Mouse (Mus musculus): ENCODE results near the gene Rabep1. TPM values are rescaled to one million over a fixed set of nuclear protein-coding genes. Genes with fewer than 3 reads are reported as not detected.

Gene Rabep1
- polyA plus RNA-seq, 1 experiment from 2014 or later = 18.5 TPM

DNA sequence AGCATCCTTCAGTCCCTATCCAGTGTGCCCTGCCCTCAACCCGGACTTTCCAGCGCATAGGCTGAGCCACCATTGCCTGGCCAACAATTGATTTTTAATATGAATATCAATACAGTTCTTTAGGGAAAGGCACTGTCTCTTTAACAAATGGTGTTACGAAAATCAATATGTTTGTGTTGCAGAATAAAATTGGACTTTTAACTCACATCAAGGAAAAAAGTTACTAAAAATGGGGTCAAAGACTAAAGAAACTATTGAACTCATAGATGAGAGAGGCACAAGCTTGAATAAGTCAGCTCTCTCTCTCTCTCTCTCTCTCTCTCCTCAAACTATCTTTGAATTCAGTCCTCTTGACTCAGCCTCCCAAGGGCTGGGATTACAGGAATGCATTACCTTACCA lies 7.5 kb upstream of the Rabep1 start:
- Histone ChIP-seq H3K9me3 (ENCODE audit: low read length) (no peaks in the 10 kb centered on the region), H3K27me3 (ENCODE audit: insufficient read depth, low read length) (no peaks in the 10 kb centered on the region), H3K4me3 (ENCODE audit: low read depth, low read length) (no peak overlapping the region), H3K9ac (replicated peaks) (no peak overlapping the region), H3K36me3 (replicated peaks; ENCODE audit: insufficient read depth, low read length) (no peaks in the 10 kb centered on the region), H3K27ac (ENCODE audit: low read depth) (peak overlapping the region; percentile 69), H3K4me2 (ENCODE audit: low read depth, low read length) (no peak overlapping the region), H3K4me1 (ENCODE audit: insufficient read depth) (peaks cover 5% of the 10 kb centered on the region; the same call in 1 of the 2 replicates)
- no peak for DNase-seq
- TF ChIP-seq EP300 (IDR thresholded peaks at IDR 0.05; ENCODE audit: low read depth) (no peak), CTCF (IDR thresholded peaks at IDR 0.05; ENCODE audit: low read depth) (no peak)
- ATAC-seq = no peak
- 72% methylated on average over 3 of the region's 3 CpGs for WGBS (ENCODE audit: insufficient replicate concordance)

DNA sequence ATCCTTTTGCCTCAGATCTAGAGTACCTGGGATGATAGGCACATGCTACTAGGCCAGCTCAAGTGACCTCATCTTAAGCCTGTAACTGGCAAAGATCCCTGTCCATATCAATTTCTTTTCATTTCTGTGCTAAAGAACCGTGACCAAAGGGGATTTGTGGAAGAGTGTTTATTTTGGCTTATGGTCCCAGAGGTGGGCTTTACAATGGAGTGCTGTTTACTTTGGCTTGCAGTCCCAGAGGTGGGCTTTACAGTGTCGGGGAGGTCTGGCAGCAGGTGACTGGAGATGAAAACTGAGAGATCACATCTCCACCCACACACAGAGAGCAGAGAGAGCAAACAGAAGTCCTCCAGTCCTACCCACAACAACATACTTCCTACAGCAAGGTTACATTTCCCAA lies 6.0 kb upstream of the Rabep1 start:
- H3K27ac ChIP-seq (ENCODE audit: low read depth) = 0 out of 2 replicates have a peak overlapping the region, but pooled peaks have one; percentile 5
- H3K9me3 ChIP-seq (ENCODE audit: low read length) = no peaks in the 10 kb centered on the region
- 47% methylated on average over 2 of the region's 2 CpGs for WGBS (ENCODE audit: insufficient replicate concordance)
- no peak overlapping the region for H3K9ac ChIP-seq (replicated peaks)
- no peaks in the 10 kb centered on the region for H3K36me3 ChIP-seq (replicated peaks; ENCODE audit: insufficient read depth, low read length)
- TF ChIP-seq CTCF (IDR thresholded peaks at IDR 0.05; ENCODE audit: low read depth) = no peak
- TF ChIP-seq EP300 (IDR thresholded peaks at IDR 0.05; ENCODE audit: low read depth) = no peak
- H3K27me3 ChIP-seq (ENCODE audit: insufficient read depth, low read length) = no peaks in the 10 kb centered on the region
- DNase-seq = no peak
- H3K4me3 ChIP-seq (ENCODE audit: low read depth, low read length) = no peak overlapping the region
- ATAC-seq = no peak
- H3K4me1 ChIP-seq (ENCODE audit: insufficient read depth) = peaks cover 7% of the 10 kb centered on the region; the same call in 1 of the 2 replicates
- no peak overlapping the region for H3K4me2 ChIP-seq (ENCODE audit: low read depth, low read length)

DNA sequence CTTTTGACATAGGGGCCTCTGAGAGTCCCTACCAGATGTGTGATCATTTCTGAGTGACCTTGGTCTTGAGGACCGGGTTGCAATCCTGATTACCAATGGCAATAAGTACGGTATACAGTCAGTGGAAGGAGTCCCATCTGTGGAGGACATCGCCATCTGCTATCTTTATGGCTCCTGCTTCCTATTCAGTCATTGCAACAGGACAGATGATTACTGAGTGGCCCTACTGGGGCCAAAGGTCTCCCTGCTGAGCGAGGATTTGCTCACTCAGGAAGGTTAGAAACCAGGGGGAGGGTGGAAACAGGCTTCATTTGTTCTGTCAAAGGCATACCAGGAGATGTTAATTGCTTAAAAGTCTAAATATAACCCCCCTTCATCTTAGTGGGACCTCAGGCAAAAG lies 1.6 kb upstream of the Rabep1 start:
- ATAC-seq = peak; percentile 16; the same call in 1 of the 2 replicates
- Histone ChIP-seq H3K27me3 (ENCODE audit: insufficient read depth, low read length) (no peaks in the 10 kb centered on the region), H3K9me3 (ENCODE audit: low read length) (no peaks in the 10 kb centered on the region), H3K36me3 (replicated peaks; ENCODE audit: insufficient read depth, low read length) (no peaks in the 10 kb centered on the region), H3K4me1 (ENCODE audit: insufficient read depth) (peaks cover 23% of the 10 kb centered on the region), H3K4me3 (ENCODE audit: low read depth, low read length) (no peak overlapping the region), H3K9ac (replicated peaks) (no peak overlapping the region), H3K27ac (ENCODE audit: low read depth) (0 out of 2 replicates have a peak overlapping the region, but pooled peaks have one; percentile 11), H3K4me2 (ENCODE audit: low read depth, low read length) (no peak overlapping the region)
- TF ChIP-seq CTCF (IDR thresholded peaks at IDR 0.05; ENCODE audit: low read depth) (no peak), EP300 (IDR thresholded peaks at IDR 0.05; ENCODE audit: low read depth) (no peak)
- 37% methylated on average over 4 of the region's 4 CpGs for WGBS (ENCODE audit: insufficient replicate concordance)
- DNase-seq = peak; percentile 33

DNA sequence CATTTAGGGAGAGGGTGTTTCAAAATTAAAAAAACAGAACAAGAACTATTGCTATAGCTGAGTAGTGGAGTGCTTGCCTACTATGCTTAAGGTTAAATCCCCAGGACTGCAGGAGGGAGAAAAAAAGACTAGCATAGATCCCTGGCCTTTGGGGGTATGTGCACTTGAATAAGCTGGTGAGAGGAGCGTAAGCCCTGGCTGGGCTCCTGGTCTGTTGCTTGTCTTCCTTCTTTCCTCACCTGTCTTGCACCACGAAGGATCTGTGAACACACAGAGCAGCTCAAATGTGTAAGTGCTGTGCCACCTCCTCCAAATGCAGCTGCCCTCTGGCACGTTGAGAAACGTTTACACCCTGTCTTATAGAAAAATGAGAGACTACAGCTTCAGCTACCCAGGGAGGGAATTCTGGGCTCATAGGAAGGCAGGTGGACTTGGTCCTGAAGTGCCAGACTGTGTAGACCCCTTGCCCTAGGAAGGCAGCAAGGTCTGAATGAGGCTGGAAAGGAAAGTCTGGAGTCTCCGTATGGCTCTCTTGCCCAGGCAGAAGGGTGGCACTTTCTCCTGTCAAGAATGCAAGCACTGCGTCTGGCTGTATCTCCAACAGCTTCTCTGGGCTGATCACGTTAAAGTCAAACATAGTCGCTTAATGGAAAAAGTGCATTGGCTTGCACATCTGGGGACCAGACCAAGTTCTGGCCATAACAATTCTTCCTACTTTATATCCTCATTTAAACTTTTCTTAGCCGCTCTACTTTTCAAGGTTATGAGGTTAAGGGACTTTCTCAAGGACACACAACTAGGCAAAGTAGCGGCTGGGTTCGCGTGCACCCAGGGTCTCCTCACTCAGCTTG lies 652 bp upstream of the Rabep1 start:
- no peak for TF ChIP-seq CTCF (IDR thresholded peaks at IDR 0.05; ENCODE audit: low read depth)
- TF ChIP-seq EP300 (IDR thresholded peaks at IDR 0.05; ENCODE audit: low read depth) = no peak
- ATAC-seq (no peak), DNase-seq (no peak)
- Histone ChIP-seq H3K4me1 (ENCODE audit: insufficient read depth) (peaks cover 23% of the 10 kb centered on the region), H3K4me3 (ENCODE audit: low read depth, low read length) (peak overlapping the region; percentile 90), H3K27ac (ENCODE audit: low read depth) (peak overlapping the region; percentile 84), H3K9me3 (ENCODE audit: low read length) (no peaks in the 10 kb centered on the region), H3K36me3 (replicated peaks; ENCODE audit: insufficient read depth, low read length) (no peaks in the 10 kb centered on the region), H3K9ac (replicated peaks) (peak overlapping the region; percentile 85; the same call in 1 of the 2 replicates), H3K4me2 (ENCODE audit: low read depth, low read length) (peak overlapping the region; percentile 93), H3K27me3 (ENCODE audit: insufficient read depth, low read length) (no peaks in the 10 kb centered on the region)
- WGBS (ENCODE audit: insufficient replicate concordance) = 28% methylated on average over 12 of the region's 12 CpGs

DNA sequence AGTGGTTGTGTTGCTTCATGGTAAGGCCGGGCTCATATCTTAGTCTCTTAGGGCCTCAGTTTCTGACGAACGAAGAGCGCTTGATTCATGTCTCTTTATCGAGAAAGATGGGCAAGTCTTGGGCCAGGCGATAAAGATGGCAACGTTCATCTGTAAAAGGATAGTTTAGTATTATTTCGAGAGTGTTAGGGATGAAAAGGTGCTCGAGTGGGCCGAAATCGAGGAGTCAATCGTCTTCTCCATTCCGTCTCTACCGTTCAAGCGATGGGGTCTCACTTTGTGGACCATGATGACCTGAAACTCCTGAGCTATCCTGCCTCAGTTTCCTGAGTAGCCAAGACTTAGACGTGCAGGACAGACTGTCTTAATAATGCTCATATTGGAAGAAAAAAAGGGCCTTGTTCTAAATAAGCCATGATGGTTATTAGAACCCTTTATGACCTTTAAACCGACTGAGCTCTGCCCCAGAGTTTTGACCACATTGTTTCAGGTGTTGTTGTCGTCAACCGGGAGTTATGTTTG lies 940 bp downstream of the Rabep1 start:
- H3K9me3 ChIP-seq (ENCODE audit: low read length) = no peaks in the 10 kb centered on the region
- no peaks in the 10 kb centered on the region for H3K36me3 ChIP-seq (replicated peaks; ENCODE audit: insufficient read depth, low read length)
- peak overlapping the region; percentile 90 for H3K4me3 ChIP-seq (ENCODE audit: low read depth, low read length)
- no peaks in the 10 kb centered on the region for H3K27me3 ChIP-seq (ENCODE audit: insufficient read depth, low read length)
- DNase-seq = no peak
- H3K9ac ChIP-seq (replicated peaks) = peak overlapping the region; percentile 85
- peaks cover 23% of the 10 kb centered on the region for H3K4me1 ChIP-seq (ENCODE audit: insufficient read depth)
- peak overlapping the region; percentile 84 for H3K27ac ChIP-seq (ENCODE audit: low read depth)
- no peak for ATAC-seq
- 4% methylated on average over 19 of the region's 19 CpGs for WGBS (ENCODE audit: insufficient replicate concordance)
- TF ChIP-seq CTCF (IDR thresholded peaks at IDR 0.05; ENCODE audit: low read depth) (no peak), EP300 (IDR thresholded peaks at IDR 0.05; ENCODE audit: low read depth) (no peak)
- H3K4me2 ChIP-seq (ENCODE audit: low read depth, low read length) = peak overlapping the region; percentile 93

DNA sequence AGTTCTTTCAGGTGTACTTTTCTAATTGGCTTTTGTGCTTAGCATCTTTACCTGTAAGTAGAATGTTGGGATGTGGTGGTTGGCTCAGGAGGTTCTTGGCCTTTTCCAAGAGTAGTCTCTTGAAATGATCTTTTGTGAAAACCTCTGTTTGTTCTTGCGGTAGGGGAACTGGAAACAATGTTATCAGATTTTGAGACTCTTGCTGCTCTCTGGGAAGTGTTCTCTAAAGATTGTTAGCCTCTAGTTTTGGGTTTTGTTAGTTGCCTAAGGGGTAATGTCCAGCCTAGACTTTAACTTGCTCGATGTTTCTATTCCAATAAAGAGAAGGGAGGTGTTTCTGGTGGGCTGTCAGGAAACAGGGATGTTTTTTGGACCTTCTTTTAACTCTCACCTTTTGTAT lies 1.5 kb downstream of the Rabep1 start:
- H3K9ac ChIP-seq (replicated peaks) = peak overlapping the region; percentile 85; the same call in 1 of the 2 replicates
- H3K27me3 ChIP-seq (ENCODE audit: insufficient read depth, low read length) = no peaks in the 10 kb centered on the region
- TF ChIP-seq EP300 (IDR thresholded peaks at IDR 0.05; ENCODE audit: low read depth) (no peak), CTCF (IDR thresholded peaks at IDR 0.05; ENCODE audit: low read depth) (no peak)
- 8% methylated on average over 2 of the region's 2 CpGs for WGBS (ENCODE audit: insufficient replicate concordance)
- peak overlapping the region; percentile 60 for H3K27ac ChIP-seq (ENCODE audit: low read depth)
- H3K4me3 ChIP-seq (ENCODE audit: low read depth, low read length) = peak overlapping the region; percentile 90
- no peaks in the 10 kb centered on the region for H3K9me3 ChIP-seq (ENCODE audit: low read length)
- ATAC-seq = no peak
- DNase-seq = no peak
- H3K4me2 ChIP-seq (ENCODE audit: low read depth, low read length) = peak overlapping the region; percentile 93
- peaks cover 23% of the 10 kb centered on the region for H3K4me1 ChIP-seq (ENCODE audit: insufficient read depth)
- H3K36me3 ChIP-seq (replicated peaks; ENCODE audit: insufficient read depth, low read length) = no peaks in the 10 kb centered on the region
